Mouse (Mus musculus): ENCODE measurements at regions not wholly inside any gene's neighbourhood (a gene's known extent, or its start where the extent isn't known, plus 50 kb on each side); places are given as distances from the start of the nearest gene placed in this dataset.

GRCm38 (mm10) chr8:89465211-89465753 lies 421.3 kb upstream of the Sall1 start:
- ATAC-seq (ENCODE audit: low FRiP score): no peak
- no peaks in the 10 kb centered on the region for H3K4me1 ChIP-seq
- no peaks in the 10 kb centered on the region for H3K27me3 ChIP-seq (replicated peaks)
- no peaks in the 10 kb centered on the region for H3K36me3 ChIP-seq
- no peak overlapping the region for H3K9ac ChIP-seq (replicated peaks)
- 59% methylated on average over 13 of the region's 13 CpGs for WGBS
- H3K4me3 ChIP-seq (replicated peaks): no peak overlapping the region
- H3K4me2 ChIP-seq: no peak overlapping the region
- H3K9me3 ChIP-seq (replicated peaks): no peaks in the 10 kb centered on the region
- no peak overlapping the region for H3K27ac ChIP-seq (replicated peaks)

GRCm38 (mm10) chr8:89456517-89456916 lies 412.6 kb upstream of the Sall1 start:
- no peaks in the 10 kb centered on the region for H3K36me3 ChIP-seq
- H3K27me3 ChIP-seq (replicated peaks): peaks cover 6% of the 10 kb centered on the region; the same call in 1 of the 2 replicates
- ATAC-seq (ENCODE audit: low FRiP score): no peak
- no peaks in the 10 kb centered on the region for H3K4me1 ChIP-seq
- no peaks in the 10 kb centered on the region for H3K9me3 ChIP-seq (replicated peaks)
- H3K4me2 ChIP-seq: no peak overlapping the region
- no peak overlapping the region for H3K27ac ChIP-seq (replicated peaks)
- no peak overlapping the region for H3K4me3 ChIP-seq (replicated peaks)
- 48% methylated on average over 4 of the region's 4 CpGs for WGBS
- H3K9ac ChIP-seq (replicated peaks): no peak overlapping the region

- no peaks in the 10 kb centered on the region for H3K4me1 ChIP-seq
- no peak overlapping the region for H3K9ac ChIP-seq (replicated peaks)
- no peaks in the 10 kb centered on the region for H3K9me3 ChIP-seq (replicated peaks)
- no peak overlapping the region for H3K27ac ChIP-seq (replicated peaks)
- H3K27me3 ChIP-seq (replicated peaks): peaks cover 6% of the 10 kb centered on the region; the same call in 1 of the 2 replicates
- ATAC-seq (ENCODE audit: low FRiP score): no peak
- no peaks in the 10 kb centered on the region for H3K36me3 ChIP-seq
- 72% methylated on average over 5 of the region's 5 CpGs for WGBS
- no peak overlapping the region for H3K4me2 ChIP-seq
- H3K4me3 ChIP-seq (replicated peaks): no peak overlapping the region
Observed at GRCm38 (mm10) chr8:89455731-89456130, 411.8 kb upstream of the Sall1 start.

GRCm38 (mm10) chr8:89454197-89454596 lies 410.2 kb upstream of the Sall1 start:
- 41% methylated on average over 7 of the region's 7 CpGs for WGBS
- H3K4me2 ChIP-seq: no peak overlapping the region
- no peak overlapping the region for H3K27ac ChIP-seq (replicated peaks)
- no peaks in the 10 kb centered on the region for H3K4me1 ChIP-seq
- H3K4me3 ChIP-seq (replicated peaks): no peak overlapping the region
- no peak overlapping the region for H3K9ac ChIP-seq (replicated peaks)
- peaks cover 6% of the 10 kb centered on the region; the same call in 1 of the 2 replicates for H3K27me3 ChIP-seq (replicated peaks)
- H3K36me3 ChIP-seq: no peaks in the 10 kb centered on the region
- ATAC-seq (ENCODE audit: low FRiP score): no peak
- H3K9me3 ChIP-seq (replicated peaks): no peaks in the 10 kb centered on the region

- Histone ChIP-seq H3K36me3 (no peaks in the 10 kb centered on the region), H3K9me3 (replicated peaks) (no peaks in the 10 kb centered on the region), H3K9ac (replicated peaks) (no peak overlapping the region), H3K4me1 (no peaks in the 10 kb centered on the region), H3K4me2 (no peak overlapping the region), H3K27me3 (replicated peaks) (peaks cover 6% of the 10 kb centered on the region; the same call in 1 of the 2 replicates), H3K27ac (replicated peaks) (no peak overlapping the region), H3K4me3 (replicated peaks) (no peak overlapping the region)
- 82% methylated on average over 2 of the region's 2 CpGs for WGBS
- no peak for ATAC-seq (ENCODE audit: low FRiP score)
Observed at GRCm38 (mm10) chr8:89453724-89454123, 409.8 kb upstream of the Sall1 start.

GRCm38 (mm10) chr8:89444466-89444865 lies 400.5 kb upstream of the Sall1 start:
- H3K4me2 ChIP-seq: no peak overlapping the region
- H3K4me1 ChIP-seq: peaks cover 3% of the 10 kb centered on the region; the same call in 1 of the 2 replicates
- H3K27ac ChIP-seq (replicated peaks): no peak overlapping the region
- no peaks in the 10 kb centered on the region for H3K9me3 ChIP-seq (replicated peaks)
- no peak for ATAC-seq (ENCODE audit: low FRiP score)
- H3K9ac ChIP-seq (replicated peaks): no peak overlapping the region
- H3K4me3 ChIP-seq (replicated peaks): no peak overlapping the region
- H3K36me3 ChIP-seq: no peaks in the 10 kb centered on the region
- 86% methylated on average over 5 of the region's 5 CpGs for WGBS
- H3K27me3 ChIP-seq (replicated peaks): no peaks in the 10 kb centered on the region

GRCm38 (mm10) chr8:89439304-89439703 lies 395.3 kb upstream of the Sall1 start:
- H3K9ac ChIP-seq (replicated peaks): no peak overlapping the region
- WGBS: 24% methylated on average over 6 of the region's 6 CpGs
- H3K36me3 ChIP-seq: no peaks in the 10 kb centered on the region
- H3K9me3 ChIP-seq (replicated peaks): no peaks in the 10 kb centered on the region
- no peak overlapping the region for H3K27ac ChIP-seq (replicated peaks)
- ATAC-seq (ENCODE audit: low FRiP score): peak; percentile 35; the same call in 1 of the 2 replicates
- H3K4me2 ChIP-seq: no peak overlapping the region
- peaks cover 3% of the 10 kb centered on the region; the same call in 1 of the 2 replicates for H3K4me1 ChIP-seq
- no peaks in the 10 kb centered on the region for H3K27me3 ChIP-seq (replicated peaks)
- no peak overlapping the region for H3K4me3 ChIP-seq (replicated peaks)

- ATAC-seq (ENCODE audit: low FRiP score): no peak
Observed at GRCm38 (mm10) chr8:89426969-89427368, 383.0 kb upstream of the Sall1 start.

GRCm38 (mm10) chr8:89415287-89415686 lies 371.3 kb upstream of the Sall1 start:
- H3K36me3 ChIP-seq: no peaks in the 10 kb centered on the region
- H3K4me2 ChIP-seq: no peak overlapping the region
- no peaks in the 10 kb centered on the region for H3K27me3 ChIP-seq (replicated peaks)
- H3K4me3 ChIP-seq (replicated peaks): no peak overlapping the region
- no peak overlapping the region for H3K9ac ChIP-seq (replicated peaks)
- H3K27ac ChIP-seq (replicated peaks): no peak overlapping the region
- ATAC-seq (ENCODE audit: low FRiP score): no peak
- no peaks in the 10 kb centered on the region for H3K4me1 ChIP-seq
- H3K9me3 ChIP-seq (replicated peaks): no peaks in the 10 kb centered on the region
- WGBS: 98% methylated on average over 2 of the region's 2 CpGs

More at GRCm38 (mm10) chr8:89426969-89427368, 383.0 kb upstream of the Sall1 start:
- H3K9me3 ChIP-seq (replicated peaks): no peaks in the 10 kb centered on the region
- H3K4me1 ChIP-seq: no peaks in the 10 kb centered on the region
- H3K9ac ChIP-seq (replicated peaks): no peak overlapping the region
- no peak overlapping the region for H3K4me2 ChIP-seq
- no peaks in the 10 kb centered on the region for H3K27me3 ChIP-seq (replicated peaks)
- WGBS: 97% methylated on average over 3 of the region's 3 CpGs
- H3K36me3 ChIP-seq: no peaks in the 10 kb centered on the region
- H3K27ac ChIP-seq (replicated peaks): no peak overlapping the region
- no peak overlapping the region for H3K4me3 ChIP-seq (replicated peaks)

- no peaks in the 10 kb centered on the region for H3K4me1 ChIP-seq
- H3K9me3 ChIP-seq (replicated peaks): no peaks in the 10 kb centered on the region
- H3K4me2 ChIP-seq: no peak overlapping the region
- H3K36me3 ChIP-seq: no peaks in the 10 kb centered on the region
- 65% methylated on average over 8 of the region's 8 CpGs for WGBS
- H3K9ac ChIP-seq (replicated peaks): no peak overlapping the region
- no peak overlapping the region for H3K4me3 ChIP-seq (replicated peaks)
- H3K27me3 ChIP-seq (replicated peaks): no peaks in the 10 kb centered on the region
- no peak overlapping the region for H3K27ac ChIP-seq (replicated peaks)
- no peak for ATAC-seq (ENCODE audit: low FRiP score)
Observed at GRCm38 (mm10) chr8:89412500-89412899, 368.5 kb upstream of the Sall1 start.

- 39% methylated on average over 7 of the region's 7 CpGs for WGBS
- ATAC-seq (ENCODE audit: low FRiP score): no peak
- H3K4me2 ChIP-seq: no peak overlapping the region
Observed at GRCm38 (mm10) chr8:89412046-89412445, 368.1 kb upstream of the Sall1 start.

GRCm38 (mm10) chr8:89406688-89407087 lies 362.7 kb upstream of the Sall1 start:
- ATAC-seq (ENCODE audit: low FRiP score): no peak
- Histone ChIP-seq H3K4me3 (replicated peaks) (no peak overlapping the region), H3K36me3 (no peaks in the 10 kb centered on the region), H3K9me3 (replicated peaks) (no peaks in the 10 kb centered on the region), H3K27me3 (replicated peaks) (no peaks in the 10 kb centered on the region; the same call in 1 of the 2 replicates), H3K4me2 (no peak overlapping the region), H3K27ac (replicated peaks) (no peak overlapping the region), H3K4me1 (no peaks in the 10 kb centered on the region), H3K9ac (replicated peaks) (no peak overlapping the region)
- WGBS: 92% methylated on average over 5 of the region's 5 CpGs

More at GRCm38 (mm10) chr8:89412046-89412445, 368.1 kb upstream of the Sall1 start:
- H3K27ac ChIP-seq (replicated peaks): no peak overlapping the region
- no peak overlapping the region for H3K4me3 ChIP-seq (replicated peaks)
- no peaks in the 10 kb centered on the region for H3K4me1 ChIP-seq
- no peaks in the 10 kb centered on the region for H3K27me3 ChIP-seq (replicated peaks)
- no peaks in the 10 kb centered on the region for H3K36me3 ChIP-seq
- no peak overlapping the region for H3K9ac ChIP-seq (replicated peaks)
- no peaks in the 10 kb centered on the region for H3K9me3 ChIP-seq (replicated peaks)

Measured in neural tube, embryonic 15.5 days (tissue).